Mouse (Mus musculus): ENCODE measurements around the gene Cycs. TPM values are rescaled to one million over a fixed set of nuclear protein-coding genes. Genes with fewer than 3 reads are reported as not detected.

The Cycs gene
- total and polyA plus RNA-seq, 3 experiments: 9.9 to 81.3 (median 68.3) TPM

GRCm38 (mm10) chr6:50571661-50572060, 5.3 kb upstream of the Cycs start:
- Histone ChIP-seq H3K36me3 (replicated peaks) (no peaks in the 10 kb centered on the region), H3K4me1 (ENCODE audit: insufficient read depth, low read depth, low read length) (0 out of 2 replicates have a peak, but pooled peaks cover 2% of the 10 kb centered on the region), H3K4me3 (ENCODE audit: low read depth, low read length) (no peak overlapping the region), H3K27me3 (ENCODE audit: insufficient read depth, low read length) (peaks cover 9% of the 10 kb centered on the region), H3K9me3 (replicated peaks) (no peaks in the 10 kb centered on the region)
- TF ChIP-seq CTCF (IDR thresholded peaks at IDR 0.05; ENCODE audit: low read depth, low read length) (no peak), TAL1 (conservative IDR thresholded peaks at IDR 0.05; ENCODE audit: low read depth, low read length) (no peak), POLR2AphosphoS5 (IDR thresholded peaks at IDR 0.05; ENCODE audit: insufficient replicate concordance, low read depth, low read length) (no peak), GATA1 (IDR thresholded peaks at IDR 0.05; ENCODE audit: borderline replicate concordance, low read length) (no peak), GATA2 (IDR thresholded peaks at IDR 0.05; ENCODE audit: borderline replicate concordance, low read depth, low read length) (no peak)
- ATAC-seq (ENCODE audit: extremely low read depth, insufficient number of reproducible peaks, low FRiP score, poor library complexity, severe bottlenecking) (no peak), DNase-seq (ENCODE audit: low spot score) (no peak)

GRCm38 (mm10) chr6:50566997-50567255, 588 bp upstream of the Cycs start:
- H3K36me3 ChIP-seq (replicated peaks): peaks cover 23% of the 10 kb centered on the region
- H3K27me3 ChIP-seq (ENCODE audit: insufficient read depth, low read length): no peaks in the 10 kb centered on the region
- no peak for TF ChIP-seq CTCF (IDR thresholded peaks at IDR 0.05; ENCODE audit: low read depth, low read length)
- no peak for TF ChIP-seq TAL1 (conservative IDR thresholded peaks at IDR 0.05; ENCODE audit: low read depth, low read length)
- TF ChIP-seq POLR2AphosphoS5 (IDR thresholded peaks at IDR 0.05; ENCODE audit: insufficient replicate concordance, low read depth, low read length): no peak
- TF ChIP-seq GATA1 (IDR thresholded peaks at IDR 0.05; ENCODE audit: borderline replicate concordance, low read length): no peak
- no peak for TF ChIP-seq GATA2 (IDR thresholded peaks at IDR 0.05; ENCODE audit: borderline replicate concordance, low read depth, low read length)
- ATAC-seq (ENCODE audit: extremely low read depth, insufficient number of reproducible peaks, low FRiP score, poor library complexity, severe bottlenecking): no peak
- no peak for DNase-seq (ENCODE audit: low spot score)
- H3K4me1 ChIP-seq (ENCODE audit: insufficient read depth, low read depth, low read length): peaks cover 7% of the 10 kb centered on the region; the same call in 1 of the 2 replicates
- H3K9me3 ChIP-seq (replicated peaks): no peaks in the 10 kb centered on the region
- H3K4me3 ChIP-seq (ENCODE audit: low read depth, low read length): peak overlapping the region; percentile 83

GRCm38 (mm10) chr6:50563651-50564050, 2.7 kb downstream of the Cycs start:
- Histone ChIP-seq H3K9me3 (replicated peaks) (no peaks in the 10 kb centered on the region), H3K36me3 (replicated peaks) (peaks cover 23% of the 10 kb centered on the region), H3K27me3 (ENCODE audit: insufficient read depth, low read length) (peaks cover 10% of the 10 kb centered on the region; the same call in 1 of the 2 replicates), H3K4me1 (ENCODE audit: insufficient read depth, low read depth, low read length) (peaks cover 7% of the 10 kb centered on the region; the same call in 1 of the 2 replicates), H3K4me3 (ENCODE audit: low read depth, low read length) (no peak overlapping the region)
- no peak for DNase-seq (ENCODE audit: low spot score)
- no peak for ATAC-seq (ENCODE audit: extremely low read depth, insufficient number of reproducible peaks, low FRiP score, poor library complexity, severe bottlenecking)
- TF ChIP-seq GATA1 (IDR thresholded peaks at IDR 0.05; ENCODE audit: borderline replicate concordance, low read length) (no peak), POLR2AphosphoS5 (IDR thresholded peaks at IDR 0.05; ENCODE audit: insufficient replicate concordance, low read depth, low read length) (no peak), GATA2 (IDR thresholded peaks at IDR 0.05; ENCODE audit: borderline replicate concordance, low read depth, low read length) (no peak), CTCF (IDR thresholded peaks at IDR 0.05; ENCODE audit: low read depth, low read length) (no peak), TAL1 (conservative IDR thresholded peaks at IDR 0.05; ENCODE audit: low read depth, low read length) (no peak)

- ATAC-seq (ENCODE audit: extremely low read depth, insufficient number of reproducible peaks, low FRiP score, poor library complexity, severe bottlenecking) (no peak), DNase-seq (ENCODE audit: low spot score) (no peak)
- TF ChIP-seq CTCF (IDR thresholded peaks at IDR 0.05; ENCODE audit: low read depth, low read length) (no peak), GATA2 (IDR thresholded peaks at IDR 0.05; ENCODE audit: borderline replicate concordance, low read depth, low read length) (no peak), GATA1 (IDR thresholded peaks at IDR 0.05; ENCODE audit: borderline replicate concordance, low read length) (no peak), TAL1 (conservative IDR thresholded peaks at IDR 0.05; ENCODE audit: low read depth, low read length) (no peak), POLR2AphosphoS5 (IDR thresholded peaks at IDR 0.05; ENCODE audit: insufficient replicate concordance, low read depth, low read length) (no peak)
- H3K4me1 ChIP-seq (ENCODE audit: insufficient read depth, low read depth, low read length): peaks cover 7% of the 10 kb centered on the region; the same call in 1 of the 2 replicates
- no peaks in the 10 kb centered on the region for H3K9me3 ChIP-seq (replicated peaks)
- H3K4me3 ChIP-seq (ENCODE audit: low read depth, low read length): no peak overlapping the region
- peaks cover 23% of the 10 kb centered on the region for H3K36me3 ChIP-seq (replicated peaks)
- H3K27me3 ChIP-seq (ENCODE audit: insufficient read depth, low read length): peaks cover 13% of the 10 kb centered on the region; the same call in 1 of the 2 replicates
Observed at GRCm38 (mm10) chr6:50562421-50562820, 3.9 kb downstream of the Cycs start.

- H3K4me3 ChIP-seq (ENCODE audit: low read depth, low read length): no peak overlapping the region
- H3K36me3 ChIP-seq (replicated peaks): peaks cover 23% of the 10 kb centered on the region
- H3K4me1 ChIP-seq (ENCODE audit: insufficient read depth, low read depth, low read length): peaks cover 5% of the 10 kb centered on the region; the same call in 1 of the 2 replicates
- no peak for TF ChIP-seq TAL1 (conservative IDR thresholded peaks at IDR 0.05; ENCODE audit: low read depth, low read length)
- TF ChIP-seq POLR2AphosphoS5 (IDR thresholded peaks at IDR 0.05; ENCODE audit: insufficient replicate concordance, low read depth, low read length): no peak
- no peak for TF ChIP-seq GATA2 (IDR thresholded peaks at IDR 0.05; ENCODE audit: borderline replicate concordance, low read depth, low read length)
- no peak for TF ChIP-seq CTCF (IDR thresholded peaks at IDR 0.05; ENCODE audit: low read depth, low read length)
- TF ChIP-seq GATA1 (IDR thresholded peaks at IDR 0.05; ENCODE audit: borderline replicate concordance, low read length): no peak
- peaks cover 17% of the 10 kb centered on the region for H3K27me3 ChIP-seq (ENCODE audit: insufficient read depth, low read length)
- ATAC-seq (ENCODE audit: extremely low read depth, insufficient number of reproducible peaks, low FRiP score, poor library complexity, severe bottlenecking) (no peak), DNase-seq (ENCODE audit: low spot score) (no peak)
- no peaks in the 10 kb centered on the region for H3K9me3 ChIP-seq (replicated peaks)
Observed at GRCm38 (mm10) chr6:50560776-50561175, 5.6 kb downstream of the Cycs start.

GRCm38 (mm10) chr6:50558877-50559276, 7.5 kb downstream of the Cycs start:
- ATAC-seq (ENCODE audit: extremely low read depth, insufficient number of reproducible peaks, low FRiP score, poor library complexity, severe bottlenecking) (no peak), DNase-seq (ENCODE audit: low spot score) (no peak)
- Histone ChIP-seq H3K9me3 (replicated peaks) (no peaks in the 10 kb centered on the region), H3K4me3 (ENCODE audit: low read depth, low read length) (no peak overlapping the region), H3K36me3 (replicated peaks) (peaks cover 17% of the 10 kb centered on the region), H3K4me1 (ENCODE audit: insufficient read depth, low read depth, low read length) (peaks cover under 1% of the 10 kb centered on the region; the same call in 1 of the 2 replicates), H3K27me3 (ENCODE audit: insufficient read depth, low read length) (peaks cover 23% of the 10 kb centered on the region)
- TF ChIP-seq CTCF (IDR thresholded peaks at IDR 0.05; ENCODE audit: low read depth, low read length) (no peak), GATA1 (IDR thresholded peaks at IDR 0.05; ENCODE audit: borderline replicate concordance, low read length) (no peak), POLR2AphosphoS5 (IDR thresholded peaks at IDR 0.05; ENCODE audit: insufficient replicate concordance, low read depth, low read length) (no peak), TAL1 (conservative IDR thresholded peaks at IDR 0.05; ENCODE audit: low read depth, low read length) (no peak), GATA2 (IDR thresholded peaks at IDR 0.05; ENCODE audit: borderline replicate concordance, low read depth, low read length) (no peak)
